Mouse (Mus musculus) lung, postnatal 25 days (tissue): ENCODE results near the gene Wnt7a.

Experiments used
- DNase-seq: peaks from one replicate; pipeline ENCODE4 v3.0.0; 2022; ENCODE audit warnings: low spot score

Wnt7a gene

GRCm38 (mm10) chr6:91339612-91340246 lies 71.4 kb downstream of the Wnt7a start:
- DNase-seq, result peak; percentile 12

GRCm38 (mm10) chr6:91335470-91335869 lies 75.7 kb downstream of the Wnt7a start:
- no peak for DNase-seq

GRCm38 (mm10) chr6:91331886-91332285 lies 79.3 kb downstream of the Wnt7a start:
- no peak for DNase-seq

- no peak for DNase-seq
Measured at GRCm38 (mm10) chr6:91325556-91325955, 85.6 kb downstream of the Wnt7a start.

GRCm38 (mm10) chr6:91324752-91325151 lies 86.4 kb downstream of the Wnt7a start:
- no peak for DNase-seq

- DNase-seq, result no peak
Measured at GRCm38 (mm10) chr6:91322001-91322772, 89.0 kb downstream of the Wnt7a start.
